Mouse (Mus musculus) gastrocnemius, postnatal 36 days (tissue): Measurements from ENCODE around the gene Gm5105. TPM values are rescaled to one million over a fixed set of nuclear protein-coding genes. Genes with fewer than 3 reads are reported as not detected.

Experiments used
- DNase-seq, 2 experiments: peaks; one replicate each; pipeline ENCODE4 v3.0.0; 2022
- intact Hi-C: fragments of 180-260 bp; cut with DNase I; formaldehyde crosslinking; loops from one replicate; pipeline ENCODE4 v1.15.1; 2025
- total RNA-seq, 2 experiments: library from RNA; stranded (reverse); gene quantifications; 2 replicates each; pipeline ENCODE4 v1.2.3; 2021

The Gm5105 gene
- total RNA-seq, 2 experiments from 2014 or later = 1.3 to 1.9 TPM

GRCm38 (mm10) chr3:138071004-138071403 is 3.8 kb upstream of the Gm5105 start:
- DNase-seq = no peak
- intact Hi-C loops = loop anchor here (2.0 to 5.0 kb wide), 3 partner anchors 44 to 72 kb away; partner anchors contain the start of gene Trmt10a

DNA sequence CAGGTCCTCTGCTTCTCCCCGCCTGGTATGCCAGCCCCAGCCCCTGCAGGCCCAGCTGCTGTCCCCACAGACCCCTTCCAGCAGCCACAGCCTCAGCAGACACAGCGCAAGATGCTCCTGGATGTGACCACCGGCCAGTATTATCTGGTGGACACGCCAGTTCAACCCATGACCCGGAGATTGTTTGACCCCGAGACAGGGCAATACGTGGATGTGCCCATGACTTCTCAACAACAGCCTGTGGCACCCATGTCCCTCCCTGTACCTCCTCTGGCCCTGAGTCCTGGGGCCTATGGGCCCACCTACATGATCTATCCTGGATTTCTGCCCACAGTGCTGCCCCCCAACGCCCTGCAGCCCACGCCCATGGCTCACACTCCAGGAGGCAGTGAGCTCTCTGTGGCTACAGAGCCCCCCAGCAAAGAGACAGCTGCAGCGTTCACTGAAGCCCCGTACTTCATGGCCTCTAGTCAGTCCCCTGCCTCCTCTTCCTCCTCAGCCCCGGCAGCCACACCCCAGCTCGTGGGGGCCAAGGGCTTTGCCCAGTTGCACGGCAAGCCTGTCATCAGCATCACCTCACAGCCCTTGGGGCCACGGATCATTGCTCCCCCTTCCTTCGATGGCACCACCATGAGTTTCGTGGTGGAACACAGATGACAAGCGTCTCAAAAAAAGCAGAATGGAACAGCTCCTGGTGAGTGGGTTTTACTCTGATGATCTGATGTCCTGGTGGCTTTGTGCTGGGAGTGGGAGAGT is 2.7 kb upstream of the Gm5105 start:
- intact Hi-C loops = loop anchor here (2.0 to 5.0 kb wide), 5 partner anchors 43 to 203 kb away; partner anchors contain the start of genes Dnajb14 and Trmt10a
- DNase-seq = no peak

DNA sequence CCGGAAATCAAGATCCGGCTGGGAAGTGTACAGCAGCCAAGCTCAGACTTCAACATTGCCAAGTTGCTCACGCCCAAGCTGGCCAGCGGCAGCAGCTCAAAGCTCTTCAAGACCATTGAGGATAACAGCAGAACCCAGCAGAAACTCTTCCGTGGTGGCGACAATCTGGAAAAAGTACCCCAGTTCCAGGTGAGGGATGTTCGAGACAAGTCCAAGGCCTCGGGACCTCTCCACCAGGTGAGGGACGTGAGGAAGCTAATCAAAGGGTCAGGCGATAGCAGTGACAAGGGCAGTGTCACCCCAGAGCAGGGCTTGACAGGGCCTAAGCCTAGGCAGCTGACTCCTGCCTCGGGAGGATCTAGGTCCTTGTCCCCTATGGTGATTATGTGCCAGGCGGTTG is 915 bp upstream of the Gm5105 start:
- intact Hi-C loops = loop anchor here (5.0 kb wide), 2 partner anchors 76 to 201 kb away; partner anchors contain the start of gene Dnajb14
- no peak for DNase-seq

- DNase-seq = peak; percentile 34 to 51
- intact Hi-C loops = loop anchor here (5.0 kb wide), 2 partner anchors 74 to 199 kb away; partner anchors contain the start of gene Dnajb14
These were observed 786 bp downstream of the Gm5105 start for GRCm38 (mm10) chr3:138066348-138066856.

DNA sequence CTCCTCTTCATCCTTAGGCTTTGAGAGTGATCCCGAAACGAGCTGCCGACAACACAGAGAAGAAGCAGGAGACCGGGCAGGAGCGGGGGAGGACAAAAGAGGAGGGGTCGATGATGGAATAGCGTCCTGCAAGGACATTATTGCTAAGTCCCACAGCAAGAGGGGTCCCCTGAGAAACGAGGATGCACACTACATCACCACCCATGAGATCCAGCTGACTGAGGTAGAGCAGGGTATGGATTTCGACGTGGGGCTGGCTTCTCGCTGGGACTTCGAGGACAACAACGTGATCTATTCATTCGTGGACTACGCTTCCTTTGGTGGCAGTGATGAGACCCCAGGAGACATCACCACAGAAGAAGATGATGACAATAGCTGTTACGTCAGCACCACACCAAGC is 1.3 kb downstream of the Gm5105 start:
- no peak for DNase-seq
- intact Hi-C loops = loop anchor here (5.0 kb wide), 2 partner anchors 74 to 199 kb away; partner anchors contain the start of gene Dnajb14

GRCm38 (mm10) chr3:138064732-138065645 is 2.2 kb downstream of the Gm5105 start, which contains the start of gene 1110002E22Rik:
Gene 1110002E22Rik (plus strand): TSS chr3:138065052.
- DNase-seq = peak in 1 of 2 experiments; percentile 41
- intact Hi-C loops = loop anchor here (5.0 kb wide), 2 partner anchors 73 to 198 kb away; partner anchors contain the start of gene Dnajb14

DNA sequence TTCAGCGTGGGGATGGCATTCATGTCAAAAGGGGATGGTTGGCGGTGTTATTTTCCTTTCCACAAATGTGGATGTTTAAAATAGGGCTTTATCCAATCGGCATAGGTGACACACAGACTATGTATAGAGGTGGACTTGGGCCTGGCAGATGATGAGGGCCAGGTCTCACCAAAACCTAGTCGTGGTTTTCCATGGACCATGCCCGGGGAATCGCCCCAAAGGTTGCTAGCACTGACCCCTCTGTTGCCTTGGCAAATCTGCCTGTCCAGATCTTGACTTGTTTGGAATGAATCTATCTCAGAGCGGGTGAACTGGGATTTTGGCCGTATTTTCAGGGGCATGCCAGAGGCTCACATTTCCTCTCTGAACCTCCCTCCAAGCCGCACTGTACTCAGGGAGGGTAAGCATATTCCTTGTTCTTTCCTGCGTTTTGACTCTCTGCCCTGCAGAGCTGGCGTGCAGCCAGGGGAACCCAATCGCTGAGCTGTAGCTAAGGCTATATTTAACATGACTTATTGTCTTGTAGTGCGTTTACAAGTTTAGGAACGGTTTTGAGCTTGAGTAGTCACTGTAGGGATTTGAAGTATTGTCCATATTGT is 3.4 kb downstream of the Gm5105 start:
- DNase-seq = peak; percentile 72 to 77
- intact Hi-C loops = no loop called here

DNA sequence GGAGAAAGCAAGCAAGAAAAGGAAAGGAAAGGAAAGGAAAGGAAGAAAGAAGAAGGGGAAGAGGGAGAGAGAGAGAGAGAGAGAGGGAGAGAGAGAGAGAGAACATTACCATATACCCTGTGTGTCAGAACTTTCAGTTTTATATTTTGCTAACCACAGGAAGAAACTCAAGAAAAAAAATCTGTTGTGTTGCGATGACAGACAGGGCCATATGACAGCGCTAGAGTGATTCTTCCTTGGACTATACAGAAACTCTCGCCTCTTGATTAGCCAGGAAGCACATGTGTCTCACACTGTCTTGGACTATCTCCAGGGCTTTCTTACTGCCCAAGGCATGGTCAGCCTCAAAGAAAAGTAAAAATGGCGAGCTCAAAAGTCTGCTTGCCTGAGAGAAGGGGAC is 4.5 kb downstream of the Gm5105 start:
- intact Hi-C loops = no loop called here
- no peak for DNase-seq

- intact Hi-C loops = no loop called here
- DNase-seq = no peak
These were observed 5.8 kb downstream of the Gm5105 start for GRCm38 (mm10) chr3:138061205-138061911.

GRCm38 (mm10) chr3:138060429-138060828 is 6.8 kb downstream of the Gm5105 start:
- intact Hi-C loops = no loop called here
- DNase-seq = no peak

DNA sequence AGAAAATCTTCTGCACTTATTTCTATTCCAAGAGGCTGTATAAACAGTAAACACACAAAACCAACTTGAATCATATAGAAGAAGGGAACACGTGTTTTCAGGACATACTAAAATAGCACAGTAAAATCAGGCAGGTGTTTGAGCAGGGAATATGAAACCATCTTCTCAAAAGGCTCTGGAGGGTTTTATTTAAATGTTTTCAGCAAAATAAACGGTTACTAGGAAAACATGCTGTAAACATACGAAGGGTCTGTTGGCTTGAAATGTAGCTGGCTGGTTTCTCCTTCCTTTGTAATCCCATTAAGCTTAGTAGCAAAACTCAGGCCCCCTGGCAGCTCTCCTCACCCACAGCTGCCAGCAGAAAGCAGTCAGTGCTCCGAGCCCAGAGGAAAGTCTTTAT is 9.0 kb downstream of the Gm5105 start:
- no peak for DNase-seq
- intact Hi-C loops = no loop called here

GRCm38 (mm10) chr3:138056976-138057375 is 10.2 kb downstream of the Gm5105 start:
- DNase-seq = no peak
- intact Hi-C loops = no loop called here

- intact Hi-C loops = no loop called here
- peak; percentile 11 to 43 for DNase-seq
These were observed 13.2 kb downstream of the Gm5105 start for GRCm38 (mm10) chr3:138053969-138054368.

DNA sequence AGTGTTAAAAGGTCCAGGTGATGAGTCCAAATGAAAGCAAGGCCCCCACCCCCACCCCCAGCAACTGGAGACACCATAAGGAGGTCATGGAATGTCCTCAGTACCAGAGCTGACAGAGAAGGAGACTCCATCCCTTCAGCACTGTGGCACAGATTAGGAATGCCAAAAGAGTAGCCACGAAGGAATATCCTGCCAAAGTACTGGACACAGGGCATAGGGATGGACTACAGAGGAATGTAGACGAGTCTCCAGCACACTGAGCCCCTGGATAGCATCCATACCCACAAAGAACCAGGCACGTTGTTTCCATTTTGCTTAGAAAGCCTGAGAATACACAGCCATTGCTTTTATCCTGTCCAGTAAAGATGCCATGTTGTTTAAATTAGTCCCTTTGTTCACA is 15.8 kb downstream of the Gm5105 start:
- DNase-seq = no peak
- intact Hi-C loops = no loop called here

GRCm38 (mm10) chr3:138050772-138051171 is 16.4 kb downstream of the Gm5105 start:
- intact Hi-C loops = no loop called here
- DNase-seq = no peak

DNA sequence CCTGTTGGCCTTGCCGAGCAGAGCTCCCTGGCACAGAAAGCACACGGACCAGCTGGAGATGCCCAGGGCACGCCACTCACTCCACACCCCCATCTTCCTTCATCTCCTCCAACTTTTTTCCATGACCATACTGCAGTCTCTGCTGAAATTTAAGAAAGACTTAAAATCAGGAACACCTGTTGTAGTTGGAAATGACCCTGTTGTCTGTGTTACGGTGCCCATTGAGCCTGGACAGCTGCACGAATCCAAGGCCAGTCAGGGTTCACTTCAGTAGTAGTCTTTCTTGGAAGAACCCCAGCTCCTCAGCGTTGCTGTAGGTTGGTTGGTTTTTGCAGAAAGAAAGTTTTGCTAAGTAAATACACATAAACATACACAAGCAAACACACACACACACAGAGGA is 17.6 kb downstream of the Gm5105 start:
- DNase-seq = no peak
- intact Hi-C loops = no loop called here

GRCm38 (mm10) chr3:138043316-138043715 is 23.9 kb downstream of the Gm5105 start:
- no peak for DNase-seq
- intact Hi-C loops = no loop called here

DNA sequence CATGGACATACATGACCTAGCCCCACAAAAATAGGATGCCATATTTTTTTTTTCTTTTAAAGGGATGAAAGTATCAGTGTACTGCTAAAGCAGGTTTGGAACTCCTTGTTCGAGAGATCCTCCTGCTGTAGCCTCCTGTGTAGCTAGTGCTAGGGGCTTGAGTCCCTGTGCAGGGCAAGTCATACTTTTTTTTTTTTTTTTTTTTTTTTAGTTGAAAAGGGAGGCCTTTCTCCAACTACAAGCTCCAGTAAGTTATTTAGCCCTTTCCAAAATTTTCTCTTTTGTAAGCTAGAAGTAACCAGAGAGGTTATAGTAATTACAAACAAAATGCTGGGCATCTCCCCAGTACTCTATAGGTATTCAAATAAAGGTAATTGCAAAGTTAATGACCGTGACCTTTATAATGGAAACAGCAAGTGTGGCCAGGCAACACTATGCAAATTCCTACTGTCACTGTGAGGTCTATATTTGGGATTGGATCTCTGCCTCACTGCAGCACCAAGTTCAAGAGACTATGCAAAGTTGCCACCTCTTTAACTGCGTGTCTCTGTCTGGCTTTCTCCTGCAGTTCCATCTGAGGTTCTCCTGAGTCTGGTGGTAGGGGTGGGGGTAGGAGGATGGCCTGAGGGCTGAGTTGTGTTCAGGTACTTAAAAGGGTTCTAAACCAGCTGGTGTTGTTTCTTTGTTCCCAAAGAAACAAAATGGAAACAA is 25.4 kb downstream of the Gm5105 start:
- DNase-seq = no peak
- intact Hi-C loops = no loop called here

- no peak for DNase-seq
- intact Hi-C loops = no loop called here
These were observed 26.2 kb downstream of the Gm5105 start for GRCm38 (mm10) chr3:138040938-138041337.
